Comparison of ENCODE assay signal across 8 mouse cellular contexts in genomic region chr3:88337367-88338020, GRCm38 (mm10). TPM values are rescaled to one million over a fixed set of nuclear protein-coding genes. Genes with fewer than 3 reads are reported as not detected.
A peak's percentile ranks its signal among the peaks of the same experiment; 100 is the strongest.
DNase-seq lines count a peak whose midpoint lies in the region; ATAC-seq and TF ChIP-seq lines count a peak whose summit lies in the region.

No protein-coding gene starts in this region.

- peaks cover 27% of the 10 kb centered on the region for H3K4me1 ChIP-seq in forebrain, embryonic 12.5 days
- peaks cover 28% of the 10 kb centered on the region for H3K4me1 ChIP-seq in limb, embryonic 15.5 days
- peaks cover 6% of the 10 kb centered on the region for H3K4me1 ChIP-seq in olfactory bulb, adult 2 months (ENCODE audit: control insufficient read depth, insufficient read depth, low read length)

- no peak for TF ChIP-seq CTCF in olfactory bulb, adult 2 months (IDR thresholded peaks at IDR 0.05; ENCODE audit: insufficient read depth, low read depth, low read length)

- intact Hi-C loops in gastrocnemius, postnatal 36 days (cut with DNase I), result no loop called here

- peak overlapping the region; percentile 40 for H3K9ac ChIP-seq in forebrain, embryonic 12.5 days
- H3K9ac ChIP-seq in limb, embryonic 15.5 days, result no peak overlapping the region

- no peaks in the 10 kb centered on the region for H3K27me3 ChIP-seq in forebrain, embryonic 12.5 days
- no peaks in the 10 kb centered on the region for H3K27me3 ChIP-seq in limb, embryonic 15.5 days

- H3K9me3 ChIP-seq in forebrain, embryonic 12.5 days, result no peaks in the 10 kb centered on the region
- H3K9me3 ChIP-seq in limb, embryonic 15.5 days, result no peaks in the 10 kb centered on the region

- H3K36me3 ChIP-seq in forebrain, embryonic 12.5 days (replicated peaks), result peaks cover 14% of the 10 kb centered on the region
- peaks cover 10% of the 10 kb centered on the region for H3K36me3 ChIP-seq in limb, embryonic 15.5 days

- no peak for ATAC-seq in forebrain, embryonic 12.5 days (ENCODE audit: low FRiP score)
- ATAC-seq in limb, embryonic 15.5 days (ENCODE audit: insufficient number of reproducible peaks, low FRiP score, low TSS enrichment, low read depth), result no peak

- WGBS in forebrain, embryonic 12.5 days, result 87% methylated on average over 11 of the region's 11 CpGs
- WGBS in limb, embryonic 15.5 days, result 72% methylated on average over 11 of the region's 11 CpGs
- WGBS in olfactory bulb, adult 2 months, result 45% methylated on average over 11 of the region's 11 CpGs

- H3K4me2 ChIP-seq in forebrain, embryonic 12.5 days, result peak overlapping the region; percentile 78
- no peak overlapping the region for H3K4me2 ChIP-seq in limb, embryonic 15.5 days

- peak overlapping the region; percentile 75 for H3K4me3 ChIP-seq in forebrain, embryonic 12.5 days (replicated peaks)
- H3K4me3 ChIP-seq in limb, embryonic 15.5 days, result peak overlapping the region; percentile 85
- peak overlapping the region; percentile 30 for H3K4me3 ChIP-seq in olfactory bulb, adult 2 months (ENCODE audit: insufficient read depth, low read depth, low read length)

- no peak overlapping the region for H3K27ac ChIP-seq in forebrain, embryonic 12.5 days
- H3K27ac ChIP-seq in limb, embryonic 15.5 days, result peak overlapping the region; percentile 38
- no peak overlapping the region for H3K27ac ChIP-seq in olfactory bulb, adult 2 months (ENCODE audit: insufficient read depth, low read depth, low read length)

- no peak for TF ChIP-seq POLR2A in olfactory bulb, adult 2 months (IDR thresholded peaks at IDR 0.05; ENCODE audit: insufficient read depth, low read depth, low read length)

- peak; percentile 24 to 56 for DNase-seq in left cerebral cortex, adult 18-20 months (ENCODE audit: low spot score in 2 of 2)
- no peak for DNase-seq in left cerebral cortex, adult 11 months (ENCODE audit: low spot score)
- peak; percentile 54 for DNase-seq in NIH3T3 (ENCODE audit: low read depth)
- DNase-seq in gastrocnemius, postnatal 36 days, result no peak
- DNase-seq in spleen, postnatal 4 days (ENCODE audit: low spot score in 2 of 2), result no peak

RNA-seq across cellular contexts. Expression of gene Smg5, which starts 1.4 kb away (rescaled TPM):
- total RNA-seq in left cerebral cortex, adult 18-20 months (2021), result 10 to 100 TPM; 80.1 to 81.7 TPM
- polyA plus RNA-seq in forebrain, embryonic 12.5 days (2016; fragmentation: Nextera tagmentation; extraction: Ambion mirVana), result 80.0 and 81.2 TPM in 2 replicates
- polyA plus RNA-seq in limb, embryonic 15.5 days (2015; fragmentation: Nextera tagmentation; extraction: Ambion mirVana), result 42.7 and 42.9 TPM in 2 replicates
- polyA plus RNA-seq in olfactory bulb, adult 2 months (2012; ENCODE audit: insufficient read depth, insufficient read length, low replicate concordance, missing spikeins), result not detected in 2 replicates
- total RNA-seq in gastrocnemius, postnatal 36 days (2021), result 10 to 100 TPM; 34.8 to 35.8 TPM

RNA-seq across cellular contexts. Expression of gene Tmem79, which starts 1.5 kb away (rescaled TPM):
- 1 to 10 TPM in 1 of 2 experiments, under 1 TPM in 1; 0.96 to 2.4 TPM for total RNA-seq in left cerebral cortex, adult 18-20 months (2021)
- polyA plus RNA-seq in forebrain, embryonic 12.5 days (2016; fragmentation: Nextera tagmentation; extraction: Ambion mirVana), result 1.9 and 3.3 TPM in 2 replicates
- 36.0 and 37.2 TPM in 2 replicates for polyA plus RNA-seq in limb, embryonic 15.5 days (2015; fragmentation: Nextera tagmentation; extraction: Ambion mirVana)
- not detected in 2 replicates for polyA plus RNA-seq in olfactory bulb, adult 2 months (2012; ENCODE audit: insufficient read depth, insufficient read length, low replicate concordance, missing spikeins)
- 1 to 10 TPM; 2.0 to 2.4 TPM for total RNA-seq in gastrocnemius, postnatal 36 days (2021)

RNA-seq across cellular contexts. Expression of gene Glmp, which starts 12.7 kb away (rescaled TPM):
- total RNA-seq in left cerebral cortex, adult 18-20 months (2021), result 10 to 100 TPM; 85.6 to 87.3 TPM
- polyA plus RNA-seq in forebrain, embryonic 12.5 days (2016; fragmentation: Nextera tagmentation; extraction: Ambion mirVana), result 86.7 and 87.5 TPM in 2 replicates
- polyA plus RNA-seq in limb, embryonic 15.5 days (2015; fragmentation: Nextera tagmentation; extraction: Ambion mirVana), result 198 and 199 TPM in 2 replicates
- polyA plus RNA-seq in olfactory bulb, adult 2 months (2012; ENCODE audit: insufficient read depth, insufficient read length, low replicate concordance, missing spikeins), result not detected in 2 replicates
- 10 to 100 TPM; 34.5 to 45.4 TPM for total RNA-seq in gastrocnemius, postnatal 36 days (2021)

RNA-seq across cellular contexts. Expression of gene Paqr6, which starts 26.9 kb away (rescaled TPM):
- total RNA-seq in left cerebral cortex, adult 18-20 months (2021), result 10 to 100 TPM in 1 of 2 experiments, 1 to 10 TPM in 1; 8.6 to 11.0 TPM
- 1.0 and 1.6 TPM in 2 replicates for polyA plus RNA-seq in forebrain, embryonic 12.5 days (2016; fragmentation: Nextera tagmentation; extraction: Ambion mirVana)
- polyA plus RNA-seq in limb, embryonic 15.5 days (2015; fragmentation: Nextera tagmentation; extraction: Ambion mirVana), result 16.4 and 16.9 TPM in 2 replicates
- not detected in 2 replicates for polyA plus RNA-seq in olfactory bulb, adult 2 months (2012; ENCODE audit: insufficient read depth, insufficient read length, low replicate concordance, missing spikeins)
- total RNA-seq in gastrocnemius, postnatal 36 days (2021), result under 1 TPM; 0.26 to 0.42 TPM

RNA-seq across cellular contexts. Expression of gene Bglap3, which starts 35.0 kb away (rescaled TPM):
- 1 to 10 TPM; 1.7 to 1.9 TPM for total RNA-seq in left cerebral cortex, adult 18-20 months (2021)
- 0.18 TPM in 1 of 2 replicates, not detected in the other for polyA plus RNA-seq in forebrain, embryonic 12.5 days (2016; fragmentation: Nextera tagmentation; extraction: Ambion mirVana)
- polyA plus RNA-seq in limb, embryonic 15.5 days (2015; fragmentation: Nextera tagmentation; extraction: Ambion mirVana), result 34.8 and 39.9 TPM in 2 replicates
- not detected in 2 replicates for polyA plus RNA-seq in olfactory bulb, adult 2 months (2012; ENCODE audit: insufficient read depth, insufficient read length, low replicate concordance, missing spikeins)
- total RNA-seq in gastrocnemius, postnatal 36 days (2021), result not detected

Comparison
In these comparisons a context has a peak if more than half of its experiments do, and no peak if none do; other contexts are left out.
1. DNase-seq: peak in left cerebral cortex, adult 18-20 months (2 of 2) and NIH3T3 (single experiment); none in left cerebral cortex, adult 11 months (single experiment), gastrocnemius, postnatal 36 days (0 of 2) and spleen, postnatal 4 days (0 of 2).
2. H3K4me3 ChIP-seq: peak in every context shown above with its lines; median percentile 85 in limb, embryonic 15.5 days; 75 in forebrain, embryonic 12.5 days; 30 in olfactory bulb, adult 2 months.